Mouse (Mus musculus): ENCODE data around the gene Bbs9. TPM values are rescaled to one million over a fixed set of nuclear protein-coding genes. Genes with fewer than 3 reads are reported as not detected.

Bbs9 gene
- total RNA-seq, 1 experiment from 2014 or later = 14.3 TPM

DNA sequence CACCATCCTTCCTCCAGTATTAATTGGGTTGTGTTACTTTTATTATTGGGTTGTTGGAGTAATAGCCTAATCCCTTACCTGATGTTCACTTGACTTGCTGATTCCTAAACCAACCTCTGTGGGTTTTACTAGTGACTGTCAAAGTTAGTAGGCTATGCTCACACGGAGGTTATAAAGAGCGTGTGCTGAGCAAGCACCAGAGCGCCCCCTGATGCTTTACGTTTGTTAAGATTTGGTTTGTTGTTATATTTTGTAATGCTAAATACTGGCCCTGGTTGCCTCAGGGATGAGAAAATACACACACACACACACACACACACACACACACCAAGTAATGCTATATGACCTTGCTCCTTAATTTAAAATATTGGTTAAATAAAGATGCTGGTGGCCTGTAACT is 219.9 kb downstream of the Bbs9 start:
- DNase-seq = no peak

GRCm38 (mm10) chr9:22696809-22697374 is 221.4 kb downstream of the Bbs9 start:
- DNase-seq = no peak

GRCm38 (mm10) chr9:22697811-22698210 is 222.3 kb downstream of the Bbs9 start:
- peak; percentile 27 for DNase-seq

DNA sequence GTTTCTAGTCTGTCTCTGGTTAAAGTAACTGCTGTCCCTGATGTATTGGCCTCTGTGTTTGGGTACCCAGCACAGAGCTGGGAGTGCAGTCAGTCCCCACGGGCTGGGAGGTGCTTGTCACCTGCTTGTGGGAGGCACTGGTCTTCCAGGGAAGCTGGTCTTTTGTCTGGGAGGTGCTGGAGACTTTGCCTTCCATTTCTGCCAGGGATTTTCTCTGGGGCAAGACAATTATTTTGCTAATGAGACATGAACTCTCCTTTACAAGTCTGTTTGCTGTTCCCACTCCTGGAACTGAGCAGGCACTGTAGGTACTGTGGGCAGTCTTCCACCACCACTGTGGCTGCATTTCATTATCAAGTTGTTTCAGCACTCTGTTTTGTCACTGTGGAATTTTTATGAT is 223.0 kb downstream of the Bbs9 start:
- no peak for DNase-seq

DNA sequence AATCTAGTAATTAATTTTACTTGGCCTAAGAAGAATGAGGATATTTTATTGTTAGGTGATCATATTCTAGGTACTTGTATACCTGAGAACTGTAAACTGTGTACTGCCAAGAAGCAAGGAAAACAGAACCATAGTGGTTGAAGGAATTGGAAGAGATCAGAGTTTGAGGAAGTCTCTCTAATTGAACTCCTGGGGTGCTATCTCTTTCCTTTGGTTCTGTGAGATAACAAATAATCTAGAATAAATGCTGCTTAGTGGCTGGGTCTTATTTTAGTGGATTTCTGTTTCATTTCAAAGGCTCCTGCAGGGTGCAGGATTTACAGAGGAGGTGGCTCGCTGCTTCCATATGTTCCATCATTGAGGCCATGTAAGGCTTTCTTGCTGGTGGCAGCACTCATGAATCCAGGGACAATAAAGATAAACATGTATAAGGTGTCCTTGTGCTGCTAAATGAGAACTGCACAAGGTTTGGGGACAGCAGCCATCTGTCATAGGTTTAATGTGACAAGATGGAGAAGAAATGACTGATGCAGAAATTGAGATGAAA is 226.6 kb downstream of the Bbs9 start:
- no peak for DNase-seq

DNA sequence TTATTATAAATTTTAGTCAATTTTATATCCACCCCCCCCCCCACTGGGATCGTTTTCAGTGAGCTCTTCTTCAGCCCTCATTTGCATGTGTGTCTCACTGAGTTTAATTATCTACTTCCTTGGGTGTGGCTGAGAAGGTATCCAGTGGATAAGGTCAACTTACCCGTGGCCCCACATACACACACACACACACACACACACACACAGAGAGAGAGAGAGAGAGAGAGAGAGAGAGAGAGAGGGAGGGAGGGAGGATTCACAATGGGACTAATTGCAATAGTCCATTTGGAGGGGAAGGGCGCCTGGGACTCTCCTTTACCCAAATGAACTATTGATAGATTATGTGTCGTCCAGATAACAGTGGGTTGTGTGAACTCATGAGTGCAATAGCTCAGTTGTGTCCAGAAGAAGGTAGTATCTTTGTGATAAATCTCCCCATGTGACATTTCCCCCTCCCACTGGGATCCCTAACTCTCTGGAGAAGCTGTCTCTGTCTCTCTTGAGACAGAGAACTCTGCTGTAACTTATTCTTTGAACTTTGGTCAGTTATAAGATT is 227.4 kb downstream of the Bbs9 start:
- no peak for DNase-seq

DNA sequence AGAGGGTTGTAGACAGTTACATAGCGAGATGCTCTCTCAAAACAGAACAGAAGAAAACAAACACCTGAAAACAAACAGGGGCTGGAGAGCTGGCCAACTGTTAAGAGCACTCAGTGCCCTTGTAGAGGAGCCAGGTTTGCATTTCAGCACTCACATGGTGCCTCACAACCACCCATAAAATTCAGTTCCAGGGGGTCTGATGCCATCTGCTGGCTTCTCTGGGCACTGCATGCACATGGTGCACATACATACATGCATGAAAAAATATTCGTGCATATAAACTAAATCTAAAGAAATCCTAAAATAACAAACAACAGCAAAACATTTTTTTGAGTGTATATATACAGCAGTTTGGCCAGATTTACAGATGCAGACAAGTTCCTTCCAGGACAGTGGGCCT is 228.0 kb downstream of the Bbs9 start:
- no peak for DNase-seq

GRCm38 (mm10) chr9:22707166-22707913 is 231.8 kb downstream of the Bbs9 start:
- no peak for DNase-seq

DNA sequence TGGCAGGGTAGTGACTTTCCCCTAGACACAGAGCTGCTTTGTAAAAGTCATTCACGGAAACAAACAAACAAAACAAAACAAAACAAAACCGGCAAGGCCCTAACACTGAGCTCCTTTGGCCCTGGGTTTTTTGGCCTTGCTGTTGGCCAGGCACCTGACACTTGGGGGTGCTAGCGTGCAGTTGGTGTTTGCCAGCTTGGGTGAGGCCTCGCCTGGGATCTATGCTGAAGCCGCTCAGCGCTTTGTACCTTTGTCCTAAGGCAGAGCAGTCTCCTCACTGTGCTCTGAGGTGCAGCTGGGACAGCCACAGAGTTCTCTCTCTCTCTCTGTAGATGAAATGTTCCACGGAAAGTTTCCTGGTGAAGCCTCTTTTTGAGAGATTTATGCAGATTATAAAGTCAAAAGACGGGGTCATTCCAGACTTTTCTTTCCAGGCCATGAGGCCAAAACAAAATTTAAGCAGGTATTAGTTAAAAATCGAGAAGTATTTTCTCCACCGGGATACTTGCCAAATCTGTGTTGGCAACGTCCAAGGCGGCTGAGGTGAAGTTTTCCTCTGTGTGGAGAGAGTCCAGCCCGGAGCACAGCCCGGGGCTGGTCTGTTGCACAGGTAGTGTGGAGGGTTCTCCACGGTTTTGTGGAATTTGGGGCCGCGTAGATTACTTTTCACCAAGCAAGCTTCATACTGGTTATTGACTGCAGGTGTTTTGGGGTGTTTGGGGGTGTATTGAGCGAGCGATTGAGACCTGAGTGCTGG is 233.6 kb downstream of the Bbs9 start:
- DNase-seq = peak; percentile 83

DNA sequence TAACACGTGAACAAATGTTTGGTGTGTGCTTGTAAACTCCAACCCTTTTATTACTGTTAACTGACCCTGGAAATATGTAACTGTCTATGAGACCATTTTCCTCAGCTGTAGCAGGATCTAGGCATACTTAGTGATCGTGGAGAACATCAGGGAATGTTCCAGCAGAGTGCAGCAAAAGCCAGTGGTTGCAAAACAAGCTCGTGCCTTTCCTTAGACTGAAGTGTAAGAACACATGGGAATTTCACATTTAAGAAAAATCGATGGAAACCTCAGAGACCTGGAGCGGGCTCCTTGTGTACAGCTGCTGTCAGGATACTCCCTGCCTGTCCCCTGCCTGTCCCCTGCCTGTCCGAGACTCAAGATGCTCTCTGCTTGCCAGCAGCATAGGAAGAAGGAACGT is 234.5 kb downstream of the Bbs9 start:
- DNase-seq = no peak

DNA sequence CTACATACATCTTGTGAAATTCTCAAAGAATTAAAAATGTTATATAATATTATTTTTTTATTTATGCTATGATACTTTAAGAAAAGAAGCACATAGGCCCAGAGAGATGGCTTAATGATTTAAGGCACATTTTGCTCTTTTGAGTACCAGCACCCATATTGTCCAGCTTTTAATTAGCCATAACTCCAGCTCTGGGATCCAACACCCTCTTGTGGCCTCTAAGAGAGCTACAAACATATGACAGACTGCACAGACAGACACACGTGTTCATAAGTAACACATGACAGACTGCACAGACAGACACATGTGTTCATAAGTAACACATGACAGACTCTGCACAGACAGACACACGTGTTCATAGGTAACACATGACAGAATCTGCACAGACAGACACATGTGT is 235.8 kb downstream of the Bbs9 start:
- no peak for DNase-seq

- DNase-seq = no peak
Observed at GRCm38 (mm10) chr9:22712743-22713142, 237.2 kb downstream of the Bbs9 start.

DNA sequence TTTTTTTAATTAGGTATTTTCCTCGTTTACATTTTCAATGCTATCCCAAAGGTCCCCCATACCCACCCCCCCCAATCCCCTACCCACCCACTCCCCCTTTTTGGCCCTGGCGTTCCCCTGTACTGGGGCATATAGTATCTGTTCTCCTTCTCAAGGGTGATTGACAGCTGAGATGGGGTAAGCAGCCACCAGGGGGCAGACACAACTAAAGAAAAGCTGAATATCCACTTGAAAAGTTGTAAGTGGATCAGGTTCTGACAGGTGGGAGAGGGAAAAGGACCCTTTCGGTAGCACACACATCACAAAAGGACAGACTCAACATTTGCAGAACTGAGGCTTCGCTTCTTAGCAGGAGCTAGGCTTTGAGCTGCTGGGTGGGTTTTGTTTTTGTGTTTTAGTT is 237.8 kb downstream of the Bbs9 start:
- peak; percentile 71 for DNase-seq

DNA sequence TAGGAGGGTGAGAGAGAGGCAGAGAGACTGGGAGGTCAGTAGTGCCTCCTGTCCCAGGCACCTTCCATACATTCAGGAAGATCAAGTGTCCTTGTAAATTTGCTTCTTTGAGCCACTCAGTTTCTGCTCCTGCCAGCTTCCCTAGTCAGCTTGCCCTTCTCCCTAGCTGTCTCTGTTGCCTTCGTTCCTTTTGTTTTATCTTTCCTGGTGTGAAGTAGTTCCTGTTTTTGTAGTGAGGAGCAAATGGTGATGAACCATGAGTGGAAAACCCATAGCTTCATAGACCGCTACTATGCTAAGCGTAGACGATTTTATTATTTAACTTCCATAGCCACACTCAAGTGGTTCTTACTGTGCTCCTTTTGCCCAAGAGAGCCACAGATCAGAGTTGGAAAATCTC is 242.1 kb downstream of the Bbs9 start:
- DNase-seq = no peak

DNA sequence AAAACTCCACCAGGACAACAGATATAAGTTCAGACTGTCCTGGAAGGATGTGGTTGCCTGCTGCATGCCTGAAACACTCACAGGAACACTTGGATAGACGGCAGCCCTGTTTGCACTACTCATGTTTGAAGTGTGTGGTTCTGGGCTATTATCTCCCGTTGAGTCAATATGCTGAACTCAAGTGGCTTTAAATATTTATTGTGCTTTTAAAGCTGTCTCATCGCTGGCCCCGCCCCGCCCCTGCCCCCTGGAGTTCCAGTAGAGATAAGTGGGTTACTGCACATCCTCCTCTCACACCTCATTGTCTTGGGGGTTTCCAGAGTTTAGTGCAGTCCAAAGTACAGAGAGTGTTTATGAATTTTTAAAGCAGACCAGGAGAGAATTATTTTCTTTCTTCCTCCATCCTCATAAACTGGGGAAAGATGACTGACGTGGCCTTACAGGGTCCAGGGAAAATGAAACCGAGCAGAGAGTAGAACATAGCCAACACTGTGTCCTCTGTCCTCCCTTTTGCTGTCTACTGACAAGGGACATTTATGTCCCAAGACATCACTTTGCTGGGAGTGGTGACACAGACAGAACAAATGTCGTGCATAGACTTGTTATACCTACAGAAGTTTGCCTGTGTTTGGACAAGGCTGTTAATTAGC is 242.8 kb downstream of the Bbs9 start:
- no peak for DNase-seq

DNA sequence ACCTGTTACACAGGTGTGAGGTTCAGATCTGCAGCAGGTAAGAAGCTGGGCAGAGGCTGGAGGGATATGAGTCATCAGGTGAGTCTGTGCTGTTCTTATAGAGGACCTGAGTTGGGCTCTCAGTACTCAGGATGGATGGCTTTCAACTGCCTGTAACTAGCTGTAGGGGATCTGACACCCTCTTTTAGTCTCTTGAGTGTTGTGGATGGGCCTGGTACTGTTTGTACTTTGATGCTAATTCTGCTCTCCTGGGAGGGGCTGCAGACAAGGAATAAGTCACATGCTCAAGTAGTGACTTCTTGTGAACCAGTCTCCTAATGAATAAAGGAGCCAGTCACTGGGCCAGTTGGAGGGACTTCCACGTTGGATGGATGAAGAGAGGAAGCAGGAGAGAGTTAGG is 257.1 kb downstream of the Bbs9 start:
- no peak for DNase-seq

GRCm38 (mm10) chr9:22734954-22735353 is 259.4 kb downstream of the Bbs9 start:
- no peak for DNase-seq

- no peak for DNase-seq
Observed at GRCm38 (mm10) chr9:22735385-22735784, 259.9 kb downstream of the Bbs9 start.

DNA sequence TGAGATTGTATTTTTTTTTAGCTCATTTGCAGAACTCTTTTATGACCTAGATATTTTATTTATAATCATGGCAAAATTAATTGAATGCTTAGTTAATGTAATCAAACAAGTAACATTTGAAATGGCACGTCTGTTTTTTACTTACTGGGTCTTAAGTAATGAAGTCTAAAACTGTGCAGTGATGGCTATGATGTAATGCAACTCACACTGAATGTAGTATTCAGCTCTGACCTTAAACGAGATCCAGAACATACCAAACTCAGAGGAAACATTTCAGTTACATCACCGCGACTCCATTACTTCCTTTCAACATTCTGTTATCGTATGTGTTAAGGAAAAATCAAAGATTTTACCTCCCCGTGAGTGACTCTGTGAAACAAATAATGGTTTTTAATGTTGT is 262.4 kb downstream of the Bbs9 start:
- no peak for DNase-seq

GRCm38 (mm10) chr9:22738861-22739260 is 263.3 kb downstream of the Bbs9 start:
- DNase-seq = no peak

GRCm38 (mm10) chr9:22741967-22742366 is 266.5 kb downstream of the Bbs9 start:
- DNase-seq = no peak

DNA sequence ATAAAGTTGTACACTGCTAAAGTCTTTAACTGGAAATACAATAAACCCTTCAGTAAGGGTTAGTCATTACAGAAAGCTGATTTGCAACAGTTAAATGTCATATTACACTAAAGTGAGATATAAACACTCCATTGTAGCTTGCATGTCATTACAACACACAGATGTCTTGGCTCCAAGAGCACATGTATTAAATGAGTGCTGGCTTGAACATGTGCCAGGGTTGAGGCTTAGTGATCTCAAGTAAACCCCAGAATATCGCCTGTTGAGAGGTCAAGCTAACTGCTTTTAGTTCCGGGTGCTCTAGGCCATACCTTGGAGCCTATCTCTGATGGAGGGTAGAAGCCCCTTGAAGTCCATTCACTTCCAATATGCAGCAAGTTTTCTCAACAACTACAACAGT is 273.1 kb downstream of the Bbs9 start:
- peak; percentile 9 for DNase-seq
